Mouse (Mus musculus): Measurements from ENCODE around the gene Atp8b4. TPM values are rescaled to one million over a fixed set of nuclear protein-coding genes. Genes with fewer than 3 reads are reported as not detected.
"Not testable (repeated sequence)": the region's sequence is repeated elsewhere in the genome, so short reads cannot be mapped to it uniquely, and the experiment has no call there.

Atp8b4 gene
- 0.93 and 2.5 TPM in 2 replicates for polyA plus RNA-seq (2016; fragmentation: Nextera tagmentation; extraction: Ambion mirVana)

GRCm38 (mm10) chr2:126500521-126500920, at the start of gene Atp8b4:
Gene Atp8b4, minus strand, starts transcription at chr2:126500674.
- H3K4me3 ChIP-seq (replicated peaks), result no peak within 1 kb of the TSS
- H3K4me1 ChIP-seq, result no peaks in the 10 kb centered on the region
- H3K4me2 ChIP-seq, result no peak within 1 kb of the TSS
- H3K9ac ChIP-seq, result no peak within 1 kb of the TSS
- no peak within 1 kb of the TSS for H3K27ac ChIP-seq
- no peaks in the 10 kb centered on the region for H3K27me3 ChIP-seq
- no peaks in the 10 kb centered on the region for H3K9me3 ChIP-seq
- 94% methylated on average over 6 of the region's 6 CpGs for WGBS
- no peaks in the 10 kb centered on the region for H3K36me3 ChIP-seq (replicated peaks)
- ATAC-seq (ENCODE audit: low FRiP score), result no peak

DNA sequence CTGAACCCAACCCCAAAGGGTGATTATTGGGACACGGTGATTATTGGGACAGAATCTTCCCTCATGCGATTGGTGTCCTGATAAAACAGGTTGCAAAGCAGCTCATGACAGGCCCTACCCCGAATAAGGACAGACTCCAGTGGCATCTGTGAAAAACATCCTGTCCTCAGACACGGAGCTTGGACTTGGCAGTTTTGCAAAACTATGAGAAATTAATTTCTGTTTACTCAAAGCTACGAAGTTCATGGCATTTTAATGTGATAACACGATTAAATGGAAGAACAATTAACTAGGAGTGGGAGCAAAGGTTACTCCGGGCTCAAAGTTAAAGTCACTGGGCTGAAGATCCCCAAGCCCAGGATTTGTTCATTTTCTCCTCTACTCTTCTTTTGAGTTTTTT, 49.2 kb upstream of the Atp8b4 start:
- peaks cover 46% of the 10 kb centered on the region for H3K27me3 ChIP-seq
- ATAC-seq (ENCODE audit: low FRiP score), result no peak
- 89% methylated on average over 7 of the region's 7 CpGs for WGBS
- peaks cover 14% of the 10 kb centered on the region for H3K4me1 ChIP-seq
- no peak overlapping the region for H3K27ac ChIP-seq
- no peaks in the 10 kb centered on the region for H3K36me3 ChIP-seq (replicated peaks)
- H3K9me3 ChIP-seq, result no peaks in the 10 kb centered on the region
- no peak overlapping the region for H3K4me3 ChIP-seq (replicated peaks)
- H3K9ac ChIP-seq, result no peak overlapping the region
- no peak overlapping the region for H3K4me2 ChIP-seq

DNA sequence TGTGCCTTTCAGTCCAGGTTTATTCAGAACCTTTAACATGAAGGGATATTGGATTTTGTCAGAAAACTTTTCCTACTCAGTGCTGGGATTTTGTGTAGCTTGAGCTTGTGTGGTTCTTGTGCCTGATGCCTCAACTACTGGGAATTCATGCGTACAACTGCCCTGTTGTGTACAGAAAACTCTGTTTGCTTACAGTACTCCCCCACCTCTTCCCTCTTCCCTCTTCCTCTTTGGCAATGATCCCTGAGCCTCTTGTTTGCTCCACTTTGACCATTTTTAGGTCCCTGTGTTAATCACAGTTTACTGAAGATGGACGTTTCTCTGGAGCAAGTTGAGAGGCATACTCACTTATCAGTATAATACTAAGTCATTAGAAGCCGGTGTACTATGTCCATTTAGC, 45.9 kb upstream of the Atp8b4 start:
- Histone ChIP-seq H3K4me3 (replicated peaks) (no peak overlapping the region), H3K9ac (no peak overlapping the region), H3K9me3 (no peaks in the 10 kb centered on the region), H3K27me3 (peaks cover 14% of the 10 kb centered on the region), H3K4me2 (no peak overlapping the region), H3K4me1 (no peaks in the 10 kb centered on the region), H3K27ac (no peak overlapping the region), H3K36me3 (replicated peaks) (no peaks in the 10 kb centered on the region)
- no peak for ATAC-seq (ENCODE audit: low FRiP score)
- WGBS, result 88% methylated on average over 3 of the region's 3 CpGs

GRCm38 (mm10) chr2:126545297-126545696, 44.8 kb upstream of the Atp8b4 start:
- Histone ChIP-seq H3K36me3 (replicated peaks) (no peaks in the 10 kb centered on the region), H3K9ac (no peak overlapping the region), H3K4me1 (no peaks in the 10 kb centered on the region), H3K9me3 (no peaks in the 10 kb centered on the region), H3K4me2 (no peak overlapping the region), H3K27me3 (0 out of 2 replicates have a peak, but pooled peaks cover 5% of the 10 kb centered on the region), H3K27ac (no peak overlapping the region), H3K4me3 (replicated peaks) (no peak overlapping the region)
- ATAC-seq (ENCODE audit: low FRiP score), result no peak
- WGBS, result 75% methylated on average over 5 of the region's 5 CpGs

DNA sequence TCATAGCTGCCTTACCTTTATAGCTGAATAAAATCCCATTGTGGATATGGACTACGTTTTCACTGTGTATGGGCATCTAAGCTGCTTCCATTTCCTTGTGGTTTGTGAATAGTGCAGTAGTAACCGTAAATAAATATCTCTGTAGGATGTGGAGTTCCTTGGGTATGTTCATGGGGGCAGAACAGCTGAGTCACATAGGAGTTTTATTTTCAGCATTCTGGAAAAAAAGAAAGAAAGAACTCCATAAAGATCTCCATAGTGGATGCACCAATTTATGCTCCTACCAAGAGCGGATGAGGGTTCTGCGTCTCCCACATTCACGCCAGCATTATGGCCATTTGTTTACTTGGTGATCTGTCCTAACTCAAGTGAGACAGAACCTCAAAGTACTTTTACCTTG, 41.7 kb upstream of the Atp8b4 start:
- no peak overlapping the region for H3K27ac ChIP-seq
- ATAC-seq (ENCODE audit: low FRiP score), result no peak
- H3K9ac ChIP-seq, result no peak overlapping the region
- no peaks in the 10 kb centered on the region for H3K4me1 ChIP-seq
- no peaks in the 10 kb centered on the region for H3K9me3 ChIP-seq
- no peaks in the 10 kb centered on the region for H3K27me3 ChIP-seq
- H3K4me3 ChIP-seq (replicated peaks), result no peak overlapping the region
- no peak overlapping the region for H3K4me2 ChIP-seq
- no peaks in the 10 kb centered on the region for H3K36me3 ChIP-seq (replicated peaks)
- WGBS, result 95% methylated on average over 5 of the region's 5 CpGs

DNA sequence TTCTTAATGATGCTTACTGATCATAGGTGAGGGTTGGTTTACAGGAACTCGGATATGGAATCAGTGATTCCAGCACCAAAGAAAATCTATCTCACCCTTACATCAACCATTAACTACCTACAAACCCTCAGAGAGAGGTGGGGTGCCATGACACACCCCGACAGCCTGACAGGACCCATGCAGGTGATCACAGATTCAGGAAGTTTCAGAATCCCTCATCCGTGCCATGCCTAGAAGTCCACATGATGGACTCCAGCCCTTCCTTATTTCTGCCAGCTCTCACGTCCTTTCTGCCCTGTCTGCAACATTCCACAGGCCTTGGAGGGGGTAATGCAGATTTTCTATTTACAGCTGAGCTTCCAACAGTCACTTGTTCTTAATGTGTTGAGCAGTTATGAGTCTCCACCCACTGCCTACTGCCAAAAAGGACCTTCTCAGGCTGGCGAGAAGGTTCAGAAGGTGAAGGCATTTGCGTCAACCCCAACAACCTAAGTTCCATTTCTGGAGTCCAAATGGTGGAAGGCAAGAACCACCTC, 40.0 kb upstream of the Atp8b4 start:
- ATAC-seq (ENCODE audit: low FRiP score), result no peak

GRCm38 (mm10) chr2:126537654-126538053, 37.2 kb upstream of the Atp8b4 start:
- Histone ChIP-seq H3K9me3 (no peaks in the 10 kb centered on the region), H3K36me3 (replicated peaks) (no peaks in the 10 kb centered on the region)
- no peak for ATAC-seq (ENCODE audit: low FRiP score)

More for the DNA sequence above, 40.0 kb upstream of the Atp8b4 start:
- Histone ChIP-seq H3K9me3 (no peaks in the 10 kb centered on the region), H3K4me3 (replicated peaks) (no peak overlapping the region), H3K4me2 (no peak overlapping the region), H3K9ac (no peak overlapping the region), H3K4me1 (no peaks in the 10 kb centered on the region), H3K36me3 (replicated peaks) (no peaks in the 10 kb centered on the region), H3K27me3 (no peaks in the 10 kb centered on the region), H3K27ac (no peak overlapping the region)
- WGBS, result 82% methylated on average over 6 of the region's 6 CpGs

GRCm38 (mm10) chr2:126530581-126530980, 30.1 kb upstream of the Atp8b4 start:
- Histone ChIP-seq H3K4me1 (no peaks in the 10 kb centered on the region), H3K9ac (no peak overlapping the region), H3K4me3 (replicated peaks) (no peak overlapping the region), H3K9me3 (no peaks in the 10 kb centered on the region), H3K27me3 (no peaks in the 10 kb centered on the region), H3K27ac (no peak overlapping the region), H3K4me2 (no peak overlapping the region), H3K36me3 (replicated peaks) (no peaks in the 10 kb centered on the region)
- ATAC-seq (ENCODE audit: low FRiP score), result no peak
- WGBS, result 75% methylated on average over 3 of the region's 3 CpGs

More at GRCm38 (mm10) chr2:126537654-126538053, 37.2 kb upstream of the Atp8b4 start:
- no peak overlapping the region for H3K4me3 ChIP-seq (replicated peaks)
- no peak overlapping the region for H3K27ac ChIP-seq
- H3K4me2 ChIP-seq, result no peak overlapping the region
- H3K9ac ChIP-seq, result no peak overlapping the region
- H3K27me3 ChIP-seq, result no peaks in the 10 kb centered on the region
- H3K4me1 ChIP-seq, result no peaks in the 10 kb centered on the region

DNA sequence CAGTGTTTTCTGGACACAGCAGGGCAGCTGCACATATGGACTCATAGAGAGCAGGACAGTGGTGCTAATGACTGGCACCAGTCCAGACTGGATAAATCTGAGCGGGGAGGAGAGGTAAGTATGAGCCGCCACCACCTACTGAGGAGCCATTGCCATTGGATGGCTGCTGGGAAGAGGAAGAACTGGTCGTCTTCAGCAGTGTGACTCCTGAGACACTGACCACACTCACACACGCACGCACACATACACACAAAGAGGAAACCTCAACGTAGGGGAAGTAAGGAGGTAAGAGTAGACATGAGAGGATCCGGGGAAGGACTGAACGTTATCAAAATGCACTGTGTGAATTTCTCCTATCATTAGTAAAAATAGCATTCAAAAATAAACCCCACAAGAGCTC, 27.0 kb upstream of the Atp8b4 start:
- Histone ChIP-seq H3K4me3 (replicated peaks) (no peak overlapping the region), H3K4me2 (no peak overlapping the region), H3K36me3 (replicated peaks) (no peaks in the 10 kb centered on the region), H3K27ac (no peak overlapping the region), H3K27me3 (no peaks in the 10 kb centered on the region), H3K4me1 (no peaks in the 10 kb centered on the region), H3K9me3 (no peaks in the 10 kb centered on the region), H3K9ac (no peak overlapping the region)
- WGBS, result 88% methylated on average over 8 of the region's 8 CpGs
- no peak for ATAC-seq (ENCODE audit: low FRiP score)

DNA sequence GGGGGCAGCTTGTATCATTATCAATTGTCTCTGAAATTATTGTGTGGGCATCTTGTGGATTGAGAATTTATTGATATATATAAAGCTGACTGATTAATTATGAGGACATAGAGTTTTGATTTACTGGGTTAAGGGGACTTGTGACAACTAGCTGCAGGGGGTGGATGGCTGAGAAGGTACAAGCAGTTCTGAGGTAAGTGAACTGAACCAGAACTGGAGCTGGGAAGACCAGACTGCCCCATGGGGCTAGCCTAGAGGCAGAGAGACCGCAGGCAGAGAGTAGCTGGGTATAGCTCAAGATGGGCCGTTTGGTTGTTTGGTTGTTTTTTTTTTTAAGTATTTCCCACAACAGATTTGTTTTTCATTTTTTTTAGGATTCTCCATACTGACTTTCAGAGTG, 23.8 kb upstream of the Atp8b4 start:
- no peaks in the 10 kb centered on the region for H3K4me1 ChIP-seq
- WGBS, result 96% methylated on average over 2 of the region's 2 CpGs
- no peak overlapping the region for H3K4me2 ChIP-seq
- no peak overlapping the region for H3K9ac ChIP-seq
- H3K27me3 ChIP-seq, result no peaks in the 10 kb centered on the region
- no peaks in the 10 kb centered on the region for H3K9me3 ChIP-seq
- H3K27ac ChIP-seq, result no peak overlapping the region
- H3K4me3 ChIP-seq (replicated peaks), result no peak overlapping the region
- no peak for ATAC-seq (ENCODE audit: low FRiP score)
- H3K36me3 ChIP-seq (replicated peaks), result no peaks in the 10 kb centered on the region

GRCm38 (mm10) chr2:126523101-126523745, 22.7 kb upstream of the Atp8b4 start:
- WGBS, result 64% methylated on average over 5 of the region's 5 CpGs

DNA sequence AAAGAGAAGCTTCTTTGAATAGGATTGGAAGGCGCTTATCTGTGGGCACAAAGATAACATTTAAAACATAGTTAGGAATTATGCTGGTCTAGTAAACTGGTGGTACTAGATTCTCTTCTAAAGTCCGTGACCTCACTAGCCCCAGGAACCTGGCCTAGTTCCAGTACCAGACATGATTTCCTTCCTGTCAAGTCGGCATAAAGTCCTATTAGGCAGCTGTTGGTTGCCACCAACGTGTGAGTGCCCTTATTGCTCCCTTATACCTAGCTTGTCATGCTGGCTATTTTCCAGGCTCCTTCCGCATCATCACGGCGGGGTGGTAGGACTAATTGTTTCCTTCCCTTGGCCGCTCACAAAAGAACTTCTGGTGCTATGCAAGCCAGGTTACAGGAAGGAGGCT, 21.6 kb upstream of the Atp8b4 start:
- H3K27me3 ChIP-seq, result no peaks in the 10 kb centered on the region
- no peak overlapping the region for H3K27ac ChIP-seq
- H3K4me3 ChIP-seq (replicated peaks), result no peak overlapping the region
- no peaks in the 10 kb centered on the region for H3K36me3 ChIP-seq (replicated peaks)
- no peaks in the 10 kb centered on the region for H3K4me1 ChIP-seq
- no peak overlapping the region for H3K4me2 ChIP-seq
- H3K9me3 ChIP-seq, result no peaks in the 10 kb centered on the region
- no peak overlapping the region for H3K9ac ChIP-seq
- ATAC-seq (ENCODE audit: low FRiP score), result no peak
- 72% methylated on average over 8 of the region's 8 CpGs for WGBS

More at GRCm38 (mm10) chr2:126523101-126523745, 22.7 kb upstream of the Atp8b4 start:
- H3K4me3 ChIP-seq (replicated peaks); H3K9ac ChIP-seq; H3K27ac ChIP-seq; H3K4me2 ChIP-seq; ATAC-seq (ENCODE audit: low FRiP score); H3K9me3 ChIP-seq; H3K36me3 ChIP-seq (replicated peaks); H3K4me1 ChIP-seq; H3K27me3 ChIP-seq: not testable (repeated sequence)

GRCm38 (mm10) chr2:126521471-126521870, 21.0 kb upstream of the Atp8b4 start:
- Histone ChIP-seq H3K4me2 (no peak overlapping the region), H3K4me1 (no peaks in the 10 kb centered on the region), H3K27me3 (no peaks in the 10 kb centered on the region), H3K27ac (no peak overlapping the region), H3K36me3 (replicated peaks) (no peaks in the 10 kb centered on the region), H3K9me3 (no peaks in the 10 kb centered on the region), H3K4me3 (replicated peaks) (no peak overlapping the region), H3K9ac (no peak overlapping the region)
- WGBS, result 85% methylated on average over 10 of the region's 10 CpGs
- ATAC-seq (ENCODE audit: low FRiP score), result no peak

Measured in forebrain, embryonic 12.5 days (tissue).